Mouse (Mus musculus): Measurements from ENCODE around the gene Gfap. TPM values are rescaled to one million over a fixed set of nuclear protein-coding genes. Genes with fewer than 3 reads are reported as not detected.

Gfap gene
- polyA plus RNA-seq, 1 experiment, result 0.16 TPM

DNA sequence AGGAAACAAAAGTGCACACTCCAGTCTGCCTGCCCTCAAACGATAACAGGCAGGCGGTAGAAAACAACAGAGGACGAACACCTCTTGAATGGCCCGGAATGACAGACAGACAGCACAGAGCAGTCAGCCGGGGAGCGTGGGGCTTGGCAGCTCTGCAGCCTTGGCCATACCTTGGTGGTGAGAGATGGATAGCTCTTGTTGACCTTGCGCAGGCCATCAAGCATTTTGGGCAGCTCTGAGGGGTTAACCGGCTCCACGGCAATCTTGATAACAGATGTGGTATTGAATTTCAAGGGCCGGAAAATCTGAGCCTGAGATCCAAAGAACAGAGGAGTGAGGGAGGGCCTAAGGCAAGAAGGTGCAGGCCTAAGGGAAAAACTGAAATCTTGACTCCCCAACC, 54.8 kb downstream of the Gfap start:
- TF ChIP-seq MAX (IDR thresholded peaks at IDR 0.05; ENCODE audit: low read depth), result no peak
- no peak for TF ChIP-seq SRF (IDR thresholded peaks at IDR 0.05; ENCODE audit: control insufficient read depth, insufficient read length, low read depth)
- TF ChIP-seq POLR2AphosphoS2 (IDR thresholded peaks at IDR 0.05; ENCODE audit: insufficient read length, low read depth), result no peak
- Histone ChIP-seq H3K79me2 (ENCODE audit: control insufficient read depth, insufficient read depth) (no peaks in the 10 kb centered on the region), H3ac (ENCODE audit: control insufficient read depth, insufficient read length) (no peak overlapping the region), H3K4me2 (ENCODE audit: low read depth) (no peak overlapping the region), H3K36me3 (ENCODE audit: control insufficient read depth, insufficient read depth) (peaks cover 37% of the 10 kb centered on the region), H3K4me3 (no peak overlapping the region), H3K27me3 (ENCODE audit: control insufficient read depth, insufficient read depth, insufficient read length) (no peaks in the 10 kb centered on the region)

DNA sequence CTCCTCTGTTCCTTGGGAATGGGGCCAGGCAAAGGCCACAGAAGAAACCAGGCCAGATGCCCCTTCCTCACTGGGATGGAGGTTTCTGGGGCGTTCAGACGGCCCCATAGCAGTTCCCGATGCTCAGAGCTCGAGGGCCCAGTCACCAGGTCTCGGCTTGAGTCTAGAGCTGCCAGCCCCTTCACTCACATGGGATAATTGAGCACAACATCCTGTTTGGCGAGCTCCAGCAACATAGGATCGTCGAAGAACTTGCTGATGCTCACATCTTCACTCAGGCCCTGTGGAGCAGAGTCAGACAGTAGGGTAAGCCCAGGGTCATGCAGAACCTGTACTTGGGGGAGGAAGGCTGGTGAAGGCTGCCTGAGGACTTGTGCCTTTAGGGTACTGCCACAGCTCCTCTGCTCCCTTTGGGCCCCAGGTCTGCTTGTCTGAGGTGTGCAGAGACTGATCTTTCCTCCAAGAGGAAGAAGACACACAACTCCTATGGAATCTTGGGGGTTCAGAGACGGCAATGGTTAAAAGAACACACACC, 62.0 kb downstream of the Gfap start:
- Histone ChIP-seq H3K4me2 (ENCODE audit: low read depth) (no peak overlapping the region), H3K4me3 (no peak overlapping the region), H3K36me3 (ENCODE audit: control insufficient read depth, insufficient read depth) (peaks cover 25% of the 10 kb centered on the region), H3K79me2 (ENCODE audit: control insufficient read depth, insufficient read depth) (no peaks in the 10 kb centered on the region), H3ac (ENCODE audit: control insufficient read depth, insufficient read length) (no peak overlapping the region), H3K27me3 (ENCODE audit: control insufficient read depth, insufficient read depth, insufficient read length) (no peaks in the 10 kb centered on the region)
- TF ChIP-seq TCF3 (IDR thresholded peaks at IDR 0.05; ENCODE audit: insufficient read length, low read depth) (no peak), REST (IDR thresholded peaks at IDR 0.05; ENCODE audit: insufficient read depth, insufficient read length) (no peak), USF1 (IDR thresholded peaks at IDR 0.05; ENCODE audit: low read depth) (no peak), MYOD1 (IDR thresholded peaks at IDR 0.05; ENCODE audit: control insufficient read depth in 1 of 3, insufficient read length in 2 of 3, low read depth in 2 of 3) (no peak), MYOG (IDR thresholded peaks at IDR 0.05; ENCODE audit: control insufficient read depth in 1 of 3, insufficient read depth in 1 of 3, insufficient read length in 2 of 3, low read depth in 2 of 3) (no peak), TCF12 (IDR thresholded peaks at IDR 0.05; ENCODE audit: insufficient read depth, poor library complexity, severe bottlenecking) (no peak), MAX (IDR thresholded peaks at IDR 0.05; ENCODE audit: low read depth) (no peak), POLR2A (IDR thresholded peaks at IDR 0.05; ENCODE audit: insufficient read length, low read depth) (no peak)

DNA sequence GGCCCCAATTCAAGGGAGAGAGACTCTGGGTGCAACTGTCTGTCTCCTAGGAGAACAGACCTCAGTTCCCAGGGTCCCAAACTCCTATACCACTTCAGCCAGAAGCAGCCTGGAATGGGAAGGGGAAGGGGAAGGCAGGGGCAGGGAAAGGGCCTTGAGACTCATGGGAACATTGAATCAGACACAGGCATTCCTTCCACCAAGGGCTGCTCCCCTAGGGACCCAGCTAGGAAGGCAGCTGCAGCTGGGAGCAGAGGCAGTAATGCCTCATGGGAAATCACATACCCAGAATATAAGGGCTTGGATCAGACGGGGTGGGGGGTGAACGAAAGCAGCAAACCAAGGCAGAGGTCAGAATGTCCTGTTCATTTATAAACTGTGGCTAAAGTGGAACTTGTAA, 62.6 kb downstream of the Gfap start:
- Histone ChIP-seq H3K4me2 (ENCODE audit: low read depth) (no peak overlapping the region), H3K36me3 (ENCODE audit: control insufficient read depth, insufficient read depth) (peaks cover 23% of the 10 kb centered on the region), H3K79me2 (ENCODE audit: control insufficient read depth, insufficient read depth) (no peaks in the 10 kb centered on the region), H3K27me3 (ENCODE audit: control insufficient read depth, insufficient read depth, insufficient read length) (no peaks in the 10 kb centered on the region), H3K4me3 (no peak overlapping the region), H3ac (ENCODE audit: control insufficient read depth, insufficient read length) (no peak overlapping the region)
- no peak for TF ChIP-seq REST (IDR thresholded peaks at IDR 0.05; ENCODE audit: insufficient read depth, insufficient read length)
- no peak for TF ChIP-seq MYOG (IDR thresholded peaks at IDR 0.05; ENCODE audit: control insufficient read depth in 1 of 3, insufficient read depth in 1 of 3, insufficient read length in 2 of 3, low read depth in 2 of 3)
- no peak for TF ChIP-seq TCF12 (IDR thresholded peaks at IDR 0.05; ENCODE audit: insufficient read depth, poor library complexity, severe bottlenecking)
- TF ChIP-seq TCF3 (IDR thresholded peaks at IDR 0.05; ENCODE audit: insufficient read length, low read depth), result no peak
- no peak for TF ChIP-seq USF1 (IDR thresholded peaks at IDR 0.05; ENCODE audit: low read depth)
- no peak for TF ChIP-seq POLR2AphosphoS2 (IDR thresholded peaks at IDR 0.05; ENCODE audit: insufficient read length, low read depth)
- TF ChIP-seq MAX (IDR thresholded peaks at IDR 0.05; ENCODE audit: low read depth), result no peak
- no peak for TF ChIP-seq E2F4 (IDR thresholded peaks at IDR 0.05; ENCODE audit: insufficient read depth)
- no peak for TF ChIP-seq SRF (IDR thresholded peaks at IDR 0.05; ENCODE audit: control insufficient read depth, insufficient read length, low read depth)
- TF ChIP-seq POLR2A (IDR thresholded peaks at IDR 0.05; ENCODE audit: insufficient read length, low read depth), result no peak

DNA sequence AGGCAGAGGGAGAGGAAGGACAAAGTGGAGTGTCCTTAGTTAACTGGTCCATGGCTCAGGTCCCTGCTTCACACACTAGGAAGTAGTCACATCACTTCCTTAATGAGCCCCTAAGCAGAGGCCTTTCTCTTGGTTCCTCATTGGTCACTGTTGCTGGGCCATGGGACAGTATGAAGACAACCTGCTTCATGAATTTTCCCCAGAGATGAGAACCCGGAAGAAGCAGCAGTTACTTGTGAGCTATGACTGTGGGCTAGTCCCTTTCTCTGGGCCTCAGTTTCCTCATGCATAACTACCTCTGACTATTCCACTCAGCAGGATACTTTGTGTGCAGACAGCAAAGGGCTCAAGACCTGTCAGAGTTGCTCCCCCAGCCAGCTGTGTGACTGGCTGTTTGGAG, 63.3 kb downstream of the Gfap start:
- no peak overlapping the region for H3K4me3 ChIP-seq
- no peak for TF ChIP-seq MYOG (IDR thresholded peaks at IDR 0.05; ENCODE audit: control insufficient read depth in 1 of 3, insufficient read depth in 1 of 3, insufficient read length in 2 of 3, low read depth in 2 of 3)
- no peak for TF ChIP-seq E2F4 (IDR thresholded peaks at IDR 0.05; ENCODE audit: insufficient read depth)
- TF ChIP-seq TCF12 (IDR thresholded peaks at IDR 0.05; ENCODE audit: insufficient read depth, poor library complexity, severe bottlenecking), result no peak
- no peak for TF ChIP-seq TCF3 (IDR thresholded peaks at IDR 0.05; ENCODE audit: insufficient read length, low read depth)
- TF ChIP-seq CEBPB (IDR thresholded peaks at IDR 0.05; ENCODE audit: insufficient read depth, poor library complexity, severe bottlenecking), result no peak
- no peak for TF ChIP-seq SRF (IDR thresholded peaks at IDR 0.05; ENCODE audit: control insufficient read depth, insufficient read length, low read depth)
- TF ChIP-seq USF1 (IDR thresholded peaks at IDR 0.05; ENCODE audit: low read depth), result no peak
- TF ChIP-seq REST (IDR thresholded peaks at IDR 0.05; ENCODE audit: insufficient read depth, insufficient read length), result no peak
- TF ChIP-seq MYOD1 (IDR thresholded peaks at IDR 0.05; ENCODE audit: control insufficient read depth in 1 of 3, insufficient read length in 2 of 3, low read depth in 2 of 3), result no peak
- TF ChIP-seq MAX (IDR thresholded peaks at IDR 0.05; ENCODE audit: low read depth), result no peak

More for the DNA sequence above, 63.3 kb downstream of the Gfap start:
- no peaks in the 10 kb centered on the region for H3K79me2 ChIP-seq (ENCODE audit: control insufficient read depth, insufficient read depth)
- H3K4me2 ChIP-seq (ENCODE audit: low read depth), result no peak overlapping the region
- no peaks in the 10 kb centered on the region for H3K27me3 ChIP-seq (ENCODE audit: control insufficient read depth, insufficient read depth, insufficient read length)
- no peak overlapping the region for H3ac ChIP-seq (ENCODE audit: control insufficient read depth, insufficient read length)
- peaks cover 15% of the 10 kb centered on the region for H3K36me3 ChIP-seq (ENCODE audit: control insufficient read depth, insufficient read depth)

Other genes starting within 250 kb of the Gfap start
- gene Meioc, start 237.2 kb downstream of the Gfap start, polyA plus RNA-seq (2012; fragmentation: generic; extraction: Trizol), result 0.01 TPM
- 26.8 TPM for gene Ccdc43, start 203.1 kb downstream of the Gfap start, polyA plus RNA-seq (2012; fragmentation: generic; extraction: Trizol)
- 0.19 TPM for gene Adam11, start 139.5 kb downstream of the Gfap start, polyA plus RNA-seq (2012; fragmentation: generic; extraction: Trizol)
- 10.3 TPM for gene Gjc1, start 81.2 kb downstream of the Gfap start, polyA plus RNA-seq (2012; fragmentation: generic; extraction: Trizol)
- not detected for gene Higd1b, start 65.1 kb downstream of the Gfap start, polyA plus RNA-seq (2012; fragmentation: generic; extraction: Trizol)
- 104 TPM for gene Eftud2, start 19.9 kb downstream of the Gfap start, polyA plus RNA-seq (2012; fragmentation: generic; extraction: Trizol)
- 1.4 TPM for gene Ccdc103, start 19.7 kb downstream of the Gfap start, polyA plus RNA-seq (2012; fragmentation: generic; extraction: Trizol)
- gene Fam187a, start 15.7 kb downstream of the Gfap start, polyA plus RNA-seq (2012; fragmentation: generic; extraction: Trizol), result not detected
- gene Kif18b, start 24.2 kb upstream of the Gfap start, polyA plus RNA-seq (2012; fragmentation: generic; extraction: Trizol), result 18.4 TPM
- 0.74 TPM for gene C1ql1, start 45.8 kb upstream of the Gfap start, polyA plus RNA-seq (2012; fragmentation: generic; extraction: Trizol)
- gene Nmt1, start 127.3 kb upstream of the Gfap start, polyA plus RNA-seq (2012; fragmentation: generic; extraction: Trizol), result 77.1 TPM
- 199 TPM for gene Dcakd, start 127.4 kb upstream of the Gfap start, polyA plus RNA-seq (2012; fragmentation: generic; extraction: Trizol)
- 20.6 TPM for gene Plcd3, start 200.7 kb upstream of the Gfap start, polyA plus RNA-seq (2012; fragmentation: generic; extraction: Trizol)
- 55.2 TPM for gene Acbd4, start 200.8 kb upstream of the Gfap start, polyA plus RNA-seq (2012; fragmentation: generic; extraction: Trizol)
- gene Hexim1, start 215.3 kb upstream of the Gfap start, polyA plus RNA-seq (2012; fragmentation: generic; extraction: Trizol), result 18.7 TPM
- gene Hexim2, start 231.5 kb upstream of the Gfap start, polyA plus RNA-seq (2012; fragmentation: generic; extraction: Trizol), result 8.8 TPM

Measured in myocyte (in vitro differentiated cells).